Mouse (Mus musculus) liver, embryonic 12.5 days (tissue): ENCODE results near the gene Kcns1. TPM values are rescaled to one million over a fixed set of nuclear protein-coding genes. Genes with fewer than 3 reads are reported as not detected.
A peak's percentile ranks its signal among the peaks of the same experiment; 100 is the strongest.

Source experiments
- ATAC-seq: fragments of 200-750 bp; cut with Nextera tagmentation; 2 replicates; pipeline ENCODE4 v1.8.0; 2017; ENCODE audit warnings: moderate number of reproducible peaks, mild to moderate bottlenecking, moderate library complexity
- H3K27ac ChIP-seq: fragments of 300-500 bp; sonication (generic); 2 replicates; pipeline ENCODE4 v1.5.1; 2016; ENCODE audit warnings: mild to moderate bottlenecking
- H3K27me3 ChIP-seq: fragments of 300-500 bp; sonication (generic); replicated peaks from 2 replicates; pipeline ENCODE4 v1.6.1; 2016; ENCODE audit warnings: mild to moderate bottlenecking, moderate library complexity
- H3K36me3 ChIP-seq: fragments of 300-500 bp; sonication (generic); 2 replicates; pipeline ENCODE4 v1.6.1; 2016; ENCODE audit warnings: mild to moderate bottlenecking, moderate library complexity
- H3K4me1 ChIP-seq: fragments of 300-500 bp; sonication (generic); 2 replicates; pipeline ENCODE4 v1.6.1; 2016
- H3K4me2 ChIP-seq: fragments of 300-500 bp; sonication (generic); 2 replicates; pipeline ENCODE4 v1.6.1; 2016; ENCODE audit warnings: mild to moderate bottlenecking, moderate library complexity
- H3K4me3 ChIP-seq: fragments of 300-500 bp; sonication (generic); 2 replicates; pipeline ENCODE4 v1.5.1; 2016; ENCODE audit warnings: mild to moderate bottlenecking, moderate library complexity
- H3K9ac ChIP-seq: fragments of 300-500 bp; sonication (generic); 2 replicates; pipeline ENCODE4 v1.6.1; 2016; ENCODE audit warnings: mild to moderate bottlenecking, moderate library complexity
- H3K9me3 ChIP-seq: fragments of 300-500 bp; sonication (generic); replicated peaks from 2 replicates; pipeline ENCODE4 v1.6.1; 2016; ENCODE audit warnings: mild to moderate bottlenecking, moderate library complexity
- WGBS: fragments of 180-500 bp; shearing (Covaris S2); methylation state at CpG from one replicate; pipeline ENCODE4 v1.1.7; 2016; ENCODE audit not compliant: insufficient replicate concordance; 5-methylcytosine and 5-hydroxymethylcytosine counted together
- polyA plus RNA-seq: library from polyadenylated mRNA; unstranded; fragments of >200 nt; fragmentation: Nextera tagmentation; extraction: Ambion mirVana; gene quantifications from 2 replicates; pipeline ENCODE4 v1.2.1, GENCODE M21; 2016

The Kcns1 gene
- polyA plus RNA-seq, 1 experiment from 2014 or later = not detected

GRCm38 (mm10) chr2:164167752-164168570 is 3.0 kb downstream of the Kcns1 start:
- no peak for ATAC-seq
- peak overlapping the region; percentile 29 for H3K4me3 ChIP-seq

DNA sequence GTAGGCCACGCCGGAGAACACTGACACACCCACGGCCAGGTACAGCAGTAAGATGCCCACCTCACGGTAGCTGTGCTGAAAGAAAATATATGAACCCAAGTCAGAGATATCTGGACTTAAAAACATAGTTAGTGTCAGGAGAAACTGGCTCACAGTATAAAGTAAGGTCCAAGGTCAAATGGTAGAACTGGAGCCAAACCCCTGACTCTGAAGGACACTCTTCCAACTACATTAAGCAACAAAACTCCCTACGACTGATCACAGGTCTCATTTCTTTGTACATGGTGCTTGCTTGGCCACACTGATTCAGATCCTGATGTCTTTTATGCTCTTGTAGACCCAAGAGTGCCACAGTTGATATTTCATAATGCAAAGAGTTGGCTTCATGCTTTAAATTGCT is 6.0 kb downstream of the Kcns1 start:
- Histone ChIP-seq H3K36me3 (no peaks in the 10 kb centered on the region), H3K4me3 (no peak overlapping the region), H3K9ac (no peak overlapping the region), H3K9me3 (no peaks in the 10 kb centered on the region), H3K27me3 (peaks cover 56% of the 10 kb centered on the region), H3K27ac (no peak overlapping the region), H3K4me2 (no peak overlapping the region), H3K4me1 (peaks cover 6% of the 10 kb centered on the region; the same call in 1 of the 2 replicates)
- ATAC-seq = no peak
- WGBS = 86% methylated on average over 5 of the region's 5 CpGs

More at GRCm38 (mm10) chr2:164167752-164168570, 3.0 kb downstream of the Kcns1 start:
- Histone ChIP-seq H3K9ac (no peak overlapping the region), H3K36me3 (no peaks in the 10 kb centered on the region), H3K4me1 (peaks cover 14% of the 10 kb centered on the region), H3K9me3 (no peaks in the 10 kb centered on the region), H3K4me2 (peak overlapping the region; percentile 51), H3K27me3 (peaks cover 84% of the 10 kb centered on the region), H3K27ac (no peak overlapping the region)
- 11% methylated on average over 85 of the region's 90 CpGs for WGBS

DNA sequence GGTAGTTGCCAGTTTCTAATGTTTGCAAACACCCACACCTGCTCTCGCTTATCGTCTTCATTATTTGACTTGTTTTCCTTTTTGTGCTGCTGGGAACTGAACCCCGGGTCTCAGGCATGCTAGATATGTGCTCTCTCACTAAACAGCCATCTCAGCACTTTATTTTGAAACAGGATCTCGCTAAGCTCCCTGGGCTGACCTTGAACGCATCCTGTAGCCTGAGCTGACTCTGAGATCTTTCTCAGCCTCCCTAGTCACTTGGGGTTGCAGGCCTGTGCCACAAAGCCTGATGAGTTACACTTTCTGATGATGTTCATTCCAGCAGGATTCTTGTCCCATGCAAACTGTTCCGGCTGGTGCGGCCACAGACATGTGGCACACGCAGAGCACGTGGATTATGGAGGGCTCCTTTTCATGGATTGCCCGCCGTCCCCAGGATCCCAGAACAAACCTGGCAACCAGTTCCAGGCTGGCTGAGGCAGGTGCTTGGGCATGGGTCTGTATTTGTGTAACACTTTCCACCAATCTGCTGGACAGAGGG is 9.3 kb downstream of the Kcns1 start:
- Histone ChIP-seq H3K9ac (no peak overlapping the region), H3K4me1 (no peaks in the 10 kb centered on the region; the same call in 1 of the 2 replicates), H3K27me3 (peaks cover 23% of the 10 kb centered on the region), H3K4me2 (no peak overlapping the region), H3K4me3 (no peak overlapping the region), H3K27ac (no peak overlapping the region), H3K36me3 (no peaks in the 10 kb centered on the region), H3K9me3 (no peaks in the 10 kb centered on the region)
- ATAC-seq = no peak
- 75% methylated on average over 11 of the region's 11 CpGs for WGBS

DNA sequence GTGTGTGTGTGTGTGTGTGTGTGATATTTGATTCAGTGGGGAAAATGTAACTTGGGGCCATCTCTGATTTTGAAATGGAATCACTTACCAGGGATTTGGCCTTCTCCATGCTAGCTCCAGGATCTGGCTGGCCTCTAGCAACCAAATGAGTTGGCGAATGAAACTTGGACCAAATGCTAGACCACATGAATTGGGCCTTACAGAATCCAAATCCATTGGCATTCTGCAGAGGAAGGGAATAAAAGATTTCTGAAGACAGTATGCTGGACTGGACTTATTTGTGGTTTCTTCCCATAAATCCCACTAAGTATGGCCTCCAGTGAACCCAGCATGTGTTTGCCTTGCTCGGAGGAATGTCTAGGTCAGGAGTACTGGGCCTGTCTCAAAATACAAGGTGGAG is 12.1 kb downstream of the Kcns1 start:
- Histone ChIP-seq H3K4me3 (no peak overlapping the region), H3K36me3 (peaks cover 9% of the 10 kb centered on the region; the same call in 1 of the 2 replicates), H3K4me2 (no peak overlapping the region), H3K9me3 (no peaks in the 10 kb centered on the region), H3K27ac (no peak overlapping the region), H3K9ac (no peak overlapping the region), H3K27me3 (no peaks in the 10 kb centered on the region), H3K4me1 (no peaks in the 10 kb centered on the region; the same call in 1 of the 2 replicates)
- ATAC-seq = no peak
- 70% methylated on average over 2 of the region's 2 CpGs for WGBS

GRCm38 (mm10) chr2:164156158-164156557 is 14.8 kb downstream of the Kcns1 start:
- 81% methylated on average over 7 of the region's 7 CpGs for WGBS
- ATAC-seq = no peak

DNA sequence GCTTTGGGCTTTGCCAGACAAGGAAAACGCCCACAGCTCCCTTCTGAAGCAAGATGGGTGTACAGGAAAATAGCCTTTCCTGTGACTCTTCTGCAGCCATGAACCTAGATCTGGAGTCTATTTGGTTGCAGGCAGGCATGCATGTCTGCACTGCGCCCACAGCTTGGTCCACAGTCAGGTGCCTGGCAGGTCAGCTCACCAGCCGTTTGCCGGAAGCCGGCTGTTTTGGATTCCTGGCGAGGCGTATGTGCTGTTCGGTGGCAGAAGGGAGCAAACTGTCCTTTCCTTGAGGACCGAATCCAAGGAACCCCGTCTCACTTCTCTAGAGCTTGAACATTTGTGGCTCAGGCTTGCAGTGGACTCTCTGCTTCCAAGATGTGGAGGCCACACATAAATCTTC is 16.9 kb downstream of the Kcns1 start:
- 84% methylated on average over 10 of the region's 10 CpGs for WGBS
- no peak overlapping the region for H3K4me3 ChIP-seq
- no peaks in the 10 kb centered on the region for H3K4me1 ChIP-seq
- ATAC-seq = no peak
- no peaks in the 10 kb centered on the region for H3K27me3 ChIP-seq
- no peak overlapping the region for H3K27ac ChIP-seq
- peaks cover 44% of the 10 kb centered on the region for H3K36me3 ChIP-seq
- H3K4me2 ChIP-seq = no peak overlapping the region
- H3K9ac ChIP-seq = no peak overlapping the region
- H3K9me3 ChIP-seq = no peaks in the 10 kb centered on the region

More at GRCm38 (mm10) chr2:164156158-164156557, 14.8 kb downstream of the Kcns1 start:
- Histone ChIP-seq H3K9ac (no peak overlapping the region), H3K4me2 (no peak overlapping the region), H3K27me3 (no peaks in the 10 kb centered on the region), H3K4me3 (no peak overlapping the region), H3K36me3 (peaks cover 36% of the 10 kb centered on the region), H3K9me3 (no peaks in the 10 kb centered on the region), H3K27ac (no peak overlapping the region), H3K4me1 (no peaks in the 10 kb centered on the region)

DNA sequence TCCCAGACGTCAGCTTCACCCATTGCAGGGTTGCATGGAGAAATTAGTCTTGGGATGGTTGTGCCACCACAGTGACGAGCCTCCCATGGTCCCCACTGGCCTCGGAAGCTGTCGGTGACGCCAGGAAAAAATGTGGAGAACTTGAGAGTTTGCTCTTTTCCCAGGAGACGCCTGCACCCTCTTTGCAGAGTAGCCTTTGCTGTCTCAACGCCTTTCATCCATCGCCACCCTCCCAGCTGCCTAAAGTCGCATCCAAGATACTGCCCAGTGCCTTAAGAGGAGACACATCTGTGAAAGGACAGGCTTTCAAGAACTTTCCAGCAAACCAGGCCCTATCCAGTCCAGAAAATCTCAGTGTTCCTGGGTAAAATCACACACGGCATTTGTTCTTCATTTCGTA is 18.6 kb downstream of the Kcns1 start:
- Histone ChIP-seq H3K9ac (no peak overlapping the region), H3K9me3 (no peaks in the 10 kb centered on the region), H3K4me1 (no peaks in the 10 kb centered on the region), H3K4me3 (no peak overlapping the region), H3K27me3 (no peaks in the 10 kb centered on the region), H3K27ac (no peak overlapping the region), H3K36me3 (peaks cover 50% of the 10 kb centered on the region), H3K4me2 (no peak overlapping the region)
- 86% methylated on average over 11 of the region's 11 CpGs for WGBS
- no peak for ATAC-seq

DNA sequence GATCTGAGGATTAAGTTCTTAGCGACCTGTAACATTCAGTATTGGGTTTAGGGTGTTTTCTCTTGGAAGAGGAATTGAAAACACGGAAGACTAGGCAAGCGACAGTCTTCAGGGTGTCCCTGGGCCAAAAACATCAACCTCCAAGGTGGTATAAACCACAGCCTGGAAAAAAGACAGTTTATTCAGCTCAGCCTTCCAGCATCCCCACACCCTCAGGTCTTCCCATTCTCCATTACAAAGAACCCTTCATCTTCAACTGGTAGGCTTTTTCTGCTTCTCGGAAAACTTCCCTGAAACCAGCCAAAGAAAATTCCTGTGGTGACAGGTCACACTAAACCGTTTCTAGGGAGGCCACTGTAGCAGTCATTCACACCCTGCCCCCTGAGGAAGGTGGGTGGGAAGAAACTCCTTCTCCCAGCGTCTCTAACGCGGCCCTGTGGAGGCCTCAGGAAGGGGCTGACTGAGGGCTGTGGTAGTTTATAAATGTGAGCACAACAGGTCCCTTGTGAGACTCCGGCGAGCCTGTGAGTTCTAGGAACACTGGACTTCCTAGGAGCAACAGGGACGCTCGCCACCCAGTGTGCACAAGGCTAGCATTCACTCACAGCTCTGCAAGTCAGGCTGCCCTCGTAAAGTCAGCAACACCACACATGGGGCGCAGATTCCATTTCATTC is 20.7 kb downstream of the Kcns1 start:
- no peak overlapping the region for H3K27ac ChIP-seq
- no peak for ATAC-seq
- H3K36me3 ChIP-seq = peaks cover 53% of the 10 kb centered on the region
- WGBS = 65% methylated on average over 14 of the region's 14 CpGs
- H3K4me1 ChIP-seq = no peaks in the 10 kb centered on the region
- no peak overlapping the region for H3K4me3 ChIP-seq
- no peaks in the 10 kb centered on the region for H3K27me3 ChIP-seq
- no peak overlapping the region for H3K4me2 ChIP-seq
- no peak overlapping the region for H3K9ac ChIP-seq
- no peaks in the 10 kb centered on the region for H3K9me3 ChIP-seq

GRCm38 (mm10) chr2:164146556-164146955 is 24.4 kb downstream of the Kcns1 start:
- H3K27ac ChIP-seq = no peak overlapping the region
- peaks cover 30% of the 10 kb centered on the region for H3K36me3 ChIP-seq
- no peaks in the 10 kb centered on the region for H3K4me1 ChIP-seq
- H3K4me2 ChIP-seq = no peak overlapping the region
- H3K9ac ChIP-seq = no peak overlapping the region
- ATAC-seq = no peak
- H3K4me3 ChIP-seq = no peak overlapping the region
- no peaks in the 10 kb centered on the region for H3K27me3 ChIP-seq
- WGBS = 84% methylated on average over 12 of the region's 12 CpGs
- no peaks in the 10 kb centered on the region for H3K9me3 ChIP-seq

DNA sequence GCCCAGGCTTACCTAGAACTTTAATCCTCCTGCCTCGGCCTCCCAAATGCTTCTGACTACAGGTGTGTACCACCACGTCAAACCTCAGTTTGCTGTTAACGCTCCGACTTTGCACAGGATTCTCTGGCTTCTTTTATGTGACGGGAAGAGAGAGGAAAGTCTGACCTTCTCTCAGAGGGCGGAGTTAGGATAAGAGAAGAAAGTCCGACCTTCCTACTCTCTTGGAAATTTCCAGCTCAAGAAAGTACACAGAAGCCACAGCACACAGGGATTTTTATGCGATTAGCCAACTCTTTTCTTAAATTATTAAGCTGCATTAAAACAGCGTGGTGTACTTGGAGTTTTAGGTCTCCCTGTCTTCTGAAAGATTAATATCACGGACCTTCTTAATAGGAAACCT is 26.4 kb downstream of the Kcns1 start:
- H3K9ac ChIP-seq = no peak overlapping the region
- no peaks in the 10 kb centered on the region for H3K4me1 ChIP-seq
- no peak overlapping the region for H3K4me2 ChIP-seq
- no peak overlapping the region for H3K4me3 ChIP-seq
- 84% methylated on average over 10 of the region's 10 CpGs for WGBS
- no peaks in the 10 kb centered on the region for H3K9me3 ChIP-seq
- ATAC-seq = no peak
- no peaks in the 10 kb centered on the region for H3K27me3 ChIP-seq
- H3K27ac ChIP-seq = no peak overlapping the region
- H3K36me3 ChIP-seq = peaks cover 29% of the 10 kb centered on the region

- WGBS = 78% methylated on average over 6 of the region's 6 CpGs
- no peaks in the 10 kb centered on the region for H3K9me3 ChIP-seq
- no peaks in the 10 kb centered on the region for H3K27me3 ChIP-seq
- no peak overlapping the region for H3K27ac ChIP-seq
- no peak overlapping the region for H3K4me3 ChIP-seq
- no peak overlapping the region for H3K9ac ChIP-seq
- H3K4me2 ChIP-seq = no peak overlapping the region
- ATAC-seq = no peak
- peaks cover 29% of the 10 kb centered on the region for H3K36me3 ChIP-seq
- no peaks in the 10 kb centered on the region for H3K4me1 ChIP-seq
Measured at GRCm38 (mm10) chr2:164144025-164144424, 26.9 kb downstream of the Kcns1 start.

- Histone ChIP-seq H3K4me2 (no peak overlapping the region), H3K4me3 (no peak overlapping the region), H3K4me1 (no peaks in the 10 kb centered on the region), H3K9ac (no peak overlapping the region), H3K27me3 (no peaks in the 10 kb centered on the region), H3K9me3 (no peaks in the 10 kb centered on the region), H3K27ac (no peak overlapping the region), H3K36me3 (peaks cover 23% of the 10 kb centered on the region)
- 71% methylated on average over 10 of the region's 10 CpGs for WGBS
- no peak for ATAC-seq
Measured at GRCm38 (mm10) chr2:164142021-164142420, 28.9 kb downstream of the Kcns1 start.
